In genomic region chr4:107179561-107179960, GRCm38 (mm10) we compare ENCODE assay signal across 9 mouse cellular contexts. TPM values are rescaled to one million over a fixed set of nuclear protein-coding genes. Genes with fewer than 3 reads are reported as not detected.
DNase-seq lines count a peak whose midpoint lies in the region; ATAC-seq and TF ChIP-seq lines count a peak whose summit lies in the region.
"Had no signal": no experiment of that assay in that cellular context is flagged by ENCODE, and none has a peak within 500 bp of the region (broad histone marks: within the 10 kb centered on the region; RNA-seq: fewer than 3 reads in every experiment).

No protein-coding gene starts in this region.

- no peaks in the 10 kb centered on the region for H3K27me3 ChIP-seq in kidney, postnatal 0 days (ENCODE audit: insufficient read depth, low read length)
- H3K27me3 ChIP-seq in hindbrain, embryonic 14.5 days (ENCODE audit: control insufficient read depth, insufficient read depth, low read length): no peaks in the 10 kb centered on the region
- H3K27me3 ChIP-seq in midbrain, postnatal 0 days (ENCODE audit: insufficient read depth, low read length): no peaks in the 10 kb centered on the region

- no peak for TF ChIP-seq CTCF in kidney, postnatal 0 days (IDR thresholded peaks at IDR 0.05; ENCODE audit: low read depth)
- TF ChIP-seq CTCF in midbrain, postnatal 0 days (IDR thresholded peaks at IDR 0.05): no peak

- H3K27ac ChIP-seq in kidney, postnatal 0 days: peak overlapping the region; percentile 96
- peak overlapping the region; percentile 98 for H3K27ac ChIP-seq in hindbrain, embryonic 14.5 days
- H3K27ac ChIP-seq in midbrain, postnatal 0 days (ENCODE audit: low read depth, low read length): peak overlapping the region; percentile 96

- no peaks in the 10 kb centered on the region for H3K9me3 ChIP-seq in kidney, postnatal 0 days (replicated peaks; ENCODE audit: low read length)
- H3K9me3 ChIP-seq in hindbrain, embryonic 14.5 days (ENCODE audit: control insufficient read depth, low read length): no peaks in the 10 kb centered on the region
- no peaks in the 10 kb centered on the region for H3K9me3 ChIP-seq in midbrain, postnatal 0 days (ENCODE audit: low read length)

- no peak for DNase-seq in kidney, postnatal 0 days (ENCODE audit: low spot score)
- no peak for DNase-seq in kidney, postnatal 14 days
- DNase-seq in brain, adult 2 months (ENCODE audit: low read depth, low spot score): peak; percentile 12
- no peak for DNase-seq in hindbrain, embryonic 14.5 days (ENCODE audit: low spot score)
- no peak for DNase-seq in midbrain, postnatal 0 days (ENCODE audit: low spot score)
- no peak for DNase-seq in gastrocnemius, postnatal 10 days
- DNase-seq in kidney, postnatal 4 days: no peak
- DNase-seq in gastrocnemius, postnatal 36 days: no peak

- H3K4me2 ChIP-seq in kidney, postnatal 0 days (ENCODE audit: low read length): peak overlapping the region; percentile 65
- H3K4me2 ChIP-seq in hindbrain, embryonic 14.5 days (replicated peaks): peak overlapping the region; percentile 75
- peak overlapping the region; percentile 53 for H3K4me2 ChIP-seq in midbrain, postnatal 0 days (ENCODE audit: low read depth, low read length, poor library complexity, severe bottlenecking)

- peak overlapping the region; percentile 92 for H3K4me3 ChIP-seq in kidney, postnatal 0 days (replicated peaks; ENCODE audit: low read depth, low read length)
- H3K4me3 ChIP-seq in hindbrain, embryonic 14.5 days (replicated peaks; ENCODE audit: low read length): peak overlapping the region; percentile 100
- peak overlapping the region; percentile 95 for H3K4me3 ChIP-seq in midbrain, postnatal 0 days (ENCODE audit: low read depth, low read length)

- peaks cover 9% of the 10 kb centered on the region; the same call in 1 of the 2 replicates for H3K4me1 ChIP-seq in kidney, postnatal 0 days (replicated peaks; ENCODE audit: insufficient read depth, low read length)
- peaks cover 37% of the 10 kb centered on the region for H3K4me1 ChIP-seq in hindbrain, embryonic 14.5 days (replicated peaks; ENCODE audit: control insufficient read depth, insufficient read depth, low read length)
- peaks cover 7% of the 10 kb centered on the region; the same call in 1 of the 2 replicates for H3K4me1 ChIP-seq in midbrain, postnatal 0 days (ENCODE audit: insufficient read depth, low read length)

- H3K36me3 ChIP-seq in kidney, postnatal 0 days (ENCODE audit: insufficient read depth, low read length): 0 out of 2 replicates have a peak, but pooled peaks cover 1% of the 10 kb centered on the region
- peaks cover 12% of the 10 kb centered on the region for H3K36me3 ChIP-seq in hindbrain, embryonic 14.5 days (replicated peaks; ENCODE audit: control insufficient read depth, insufficient read depth)
- peaks cover 3% of the 10 kb centered on the region; the same call in 1 of the 2 replicates for H3K36me3 ChIP-seq in midbrain, postnatal 0 days (ENCODE audit: insufficient read depth, low read length)

- H3K9ac ChIP-seq in kidney, postnatal 0 days (ENCODE audit: low read depth, low read length): peak overlapping the region; percentile 76
- peak overlapping the region; percentile 92 for H3K9ac ChIP-seq in hindbrain, embryonic 14.5 days
- peak overlapping the region; percentile 80 for H3K9ac ChIP-seq in midbrain, postnatal 0 days (replicated peaks; ENCODE audit: low read length, poor library complexity, severe bottlenecking)

- under 1% methylated on average over 8 of the region's 8 CpGs for WGBS in kidney, postnatal 0 days
- WGBS in hindbrain, embryonic 14.5 days: 4% methylated on average over 8 of the region's 8 CpGs
- WGBS in midbrain, postnatal 0 days: under 1% methylated on average over 8 of the region's 8 CpGs

- no peak for ATAC-seq in kidney, postnatal 0 days (replicated peaks; ENCODE audit: low FRiP score, low read depth)
- no peak for ATAC-seq in hindbrain, embryonic 14.5 days (ENCODE audit: low FRiP score)
- ATAC-seq in midbrain, postnatal 0 days (ENCODE audit: low FRiP score): no peak

- intact Hi-C loops in gastrocnemius, postnatal 36 days (cut with DNase I): no loop called here

RNA-seq across cellular contexts. Expression of gene Tceanc2, which starts 0.6 kb away (rescaled TPM):
- polyA plus RNA-seq in kidney, postnatal 0 days (2015; fragmentation: Nextera tagmentation; extraction: Ambion mirVana): 24.1 and 37.4 TPM in 2 replicates
- 22.7 and 22.9 TPM in 2 replicates for polyA plus RNA-seq in hindbrain, embryonic 14.5 days (2014; fragmentation: Nextera tagmentation; extraction: Ambion mirVana)
- 8.1 and 12.1 TPM in 2 replicates for total RNA-seq in midbrain, postnatal 0 days (2014; rRNA removed)
- 21.3 and 33.4 TPM in 2 replicates for polyA plus RNA-seq in midbrain, postnatal 0 days (2015; fragmentation: Nextera tagmentation; extraction: Ambion mirVana)
- 10 to 100 TPM; 14.0 to 16.1 TPM for total RNA-seq in gastrocnemius, postnatal 10 days (2021)
- 10 to 100 TPM in 1 of 2 experiments, 1 to 10 TPM in 1; 9.6 to 10.4 TPM for total RNA-seq in gastrocnemius, postnatal 36 days (2021)

RNA-seq across cellular contexts. Expression of gene Tmem59, which starts 1.4 kb away (rescaled TPM):
- 708 and 709 TPM in 2 replicates for polyA plus RNA-seq in kidney, postnatal 0 days (2015; fragmentation: Nextera tagmentation; extraction: Ambion mirVana)
- polyA plus RNA-seq in hindbrain, embryonic 14.5 days (2014; fragmentation: Nextera tagmentation; extraction: Ambion mirVana): 391 and 398 TPM in 2 replicates
- total RNA-seq in midbrain, postnatal 0 days (2014; rRNA removed): 127 and 153 TPM in 2 replicates
- polyA plus RNA-seq in midbrain, postnatal 0 days (2015; fragmentation: Nextera tagmentation; extraction: Ambion mirVana): 338 and 347 TPM in 2 replicates
- total RNA-seq in gastrocnemius, postnatal 10 days (2021): 100 to 1,000 TPM; 113 to 119 TPM
- 10 to 100 TPM; 68.4 to 77.1 TPM for total RNA-seq in gastrocnemius, postnatal 36 days (2021)

RNA-seq across cellular contexts. Expression of gene Ldlrad1, which starts 29.4 kb away (rescaled TPM):
- not detected in 2 replicates for polyA plus RNA-seq in kidney, postnatal 0 days (2015; fragmentation: Nextera tagmentation; extraction: Ambion mirVana)
- not detected in 2 replicates for polyA plus RNA-seq in hindbrain, embryonic 14.5 days (2014; fragmentation: Nextera tagmentation; extraction: Ambion mirVana)
- total RNA-seq in midbrain, postnatal 0 days (2014; rRNA removed): not detected in 2 replicates
- polyA plus RNA-seq in midbrain, postnatal 0 days (2015; fragmentation: Nextera tagmentation; extraction: Ambion mirVana): not detected in 2 replicates
- total RNA-seq in gastrocnemius, postnatal 10 days (2021): not detected
- total RNA-seq in gastrocnemius, postnatal 36 days (2021): not detected
- total RNA-seq: adrenal gland, postnatal 36 days had no signal
